Mouse (Mus musculus) kidney, adult 2 months (tissue): ENCODE data around the gene 1700023F06Rik. TPM values are rescaled to one million over a fixed set of nuclear protein-coding genes. Genes with fewer than 3 reads are reported as not detected.

ENCODE experiments used
- DNase-seq: peaks from one replicate; pipeline ENCODE4 v3.0.0; 2021
- H3K27ac ChIP-seq: fragments of 200-500 bp; 2 replicates; pipeline ENCODE4 v1.5.1; 2012; ENCODE audit warnings: low read depth, low read length, control low read depth, inconsistent platforms; ENCODE audit not compliant: insufficient read depth
- H3K27me3 ChIP-seq: fragments of 200-500 bp; replicated peaks from 2 replicates; pipeline ENCODE4 v1.6.1; 2012; ENCODE audit warnings: mild to moderate bottlenecking, moderate library complexity, low read length, inconsistent platforms; ENCODE audit not compliant: control insufficient read depth, insufficient read depth
- H3K36me3 ChIP-seq: fragments of 200-500 bp; 2 replicates; pipeline ENCODE4 v1.6.1; 2012; ENCODE audit warnings: mild to moderate bottlenecking, moderate library complexity, low read length, inconsistent platforms; ENCODE audit not compliant: control insufficient read depth, insufficient read depth
- H3K4me1 ChIP-seq: fragments of 200-500 bp; 2 replicates; pipeline ENCODE4 v1.6.1; 2011; ENCODE audit warnings: low read length; ENCODE audit not compliant: control insufficient read depth, insufficient read depth
- H3K4me3 ChIP-seq: fragments of 200-500 bp; 2 replicates; pipeline ENCODE4 v1.5.1; 2011; ENCODE audit warnings: mild to moderate bottlenecking, low read depth, low read length, control low read depth; ENCODE audit not compliant: insufficient read depth
- CTCF ChIP-seq: fragments of 200-500 bp; conservative IDR thresholded peaks from 2 replicates; pipeline ENCODE4 v1.5.1; 2011; ENCODE audit warnings: low read depth, mild to moderate bottlenecking, control low read depth, low read length, moderate library complexity, mixed read lengths; ENCODE audit not compliant: insufficient read depth, insufficient read length
- POLR2A ChIP-seq: fragments of 200-500 bp; IDR thresholded peaks from one replicate; pipeline ENCODE4 v1.6.1; 2011; ENCODE audit warnings: low read depth, low read length, control low read depth
- WGBS: fragments of 180-500 bp; shearing (Covaris S2); methylation state at CpG from one replicate; pipeline ENCODE4 v1.1.7; 2018; 5-methylcytosine and 5-hydroxymethylcytosine counted together
- polyA plus RNA-seq: library from polyadenylated mRNA; depleted of rRNA; stranded (reverse); fragments of >200 nt; gene quantifications from 2 replicates; pipeline ENCODE4 v1.2.3, GENCODE M21; 2012

Gene 1700023F06Rik
- polyA plus RNA-seq, 1 experiment = 0.09 TPM

DNA sequence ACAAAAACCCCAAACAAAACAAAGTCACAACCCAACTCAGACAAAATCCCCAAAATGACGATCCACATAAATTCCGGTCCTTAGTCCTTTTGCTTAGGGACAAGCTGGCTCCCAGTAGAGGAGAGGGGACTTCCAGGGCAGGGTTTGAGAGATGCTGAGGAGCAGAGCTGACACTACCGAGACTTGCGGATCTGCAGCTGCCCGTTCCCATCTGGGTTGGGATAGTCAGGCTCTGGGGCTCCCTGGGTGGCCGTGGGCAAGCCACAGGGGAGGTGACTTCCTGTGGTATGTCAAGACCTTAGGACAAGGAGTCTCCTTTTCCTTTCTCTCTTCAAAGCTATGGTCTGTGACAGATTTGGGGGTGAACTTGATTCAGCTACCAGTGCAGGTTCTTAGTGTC, 28.1 kb upstream of the 1700023F06Rik start:
- Histone ChIP-seq H3K36me3 (peaks cover 2% of the 10 kb centered on the region; the same call in 1 of the 2 replicates), H3K4me3 (no peak overlapping the region), H3K4me1 (peaks cover 7% of the 10 kb centered on the region; the same call in 1 of the 2 replicates), H3K27ac (peak overlapping the region; percentile 22; the same call in 1 of the 2 replicates), H3K27me3 (no peaks in the 10 kb centered on the region)
- TF ChIP-seq POLR2A (no peak), CTCF (no peak)
- DNase-seq = no peak
- WGBS = 75% methylated on average over 6 of the region's 6 CpGs

DNA sequence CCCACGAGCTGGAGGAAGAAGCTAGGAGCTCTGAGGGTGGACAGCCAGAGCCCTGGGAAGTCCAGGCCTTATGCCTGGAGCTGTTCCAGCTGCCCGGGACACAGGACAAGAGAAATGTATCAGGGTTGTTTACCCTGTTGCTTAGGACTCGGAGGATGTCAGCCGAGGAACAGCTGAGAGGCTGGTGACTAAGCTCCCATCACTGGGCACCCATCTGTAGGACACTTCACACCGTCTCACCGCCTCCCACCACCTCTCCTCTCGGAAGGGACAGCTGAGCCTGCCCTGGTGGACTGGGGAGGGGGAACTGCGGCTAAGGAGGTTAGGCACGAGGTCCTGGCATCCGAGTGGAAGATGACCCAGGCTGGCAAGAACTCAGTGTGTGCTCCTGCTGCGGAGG, 27.3 kb upstream of the 1700023F06Rik start:
- H3K27me3 ChIP-seq = no peaks in the 10 kb centered on the region
- no peak overlapping the region for H3K4me3 ChIP-seq
- no peak for DNase-seq
- 74% methylated on average over 11 of the region's 11 CpGs for WGBS
- H3K4me1 ChIP-seq = peaks cover 3% of the 10 kb centered on the region; the same call in 1 of the 2 replicates
- H3K27ac ChIP-seq = no peak overlapping the region
- peaks cover 2% of the 10 kb centered on the region; the same call in 1 of the 2 replicates for H3K36me3 ChIP-seq
- TF ChIP-seq POLR2A = no peak
- TF ChIP-seq CTCF = no peak

DNA sequence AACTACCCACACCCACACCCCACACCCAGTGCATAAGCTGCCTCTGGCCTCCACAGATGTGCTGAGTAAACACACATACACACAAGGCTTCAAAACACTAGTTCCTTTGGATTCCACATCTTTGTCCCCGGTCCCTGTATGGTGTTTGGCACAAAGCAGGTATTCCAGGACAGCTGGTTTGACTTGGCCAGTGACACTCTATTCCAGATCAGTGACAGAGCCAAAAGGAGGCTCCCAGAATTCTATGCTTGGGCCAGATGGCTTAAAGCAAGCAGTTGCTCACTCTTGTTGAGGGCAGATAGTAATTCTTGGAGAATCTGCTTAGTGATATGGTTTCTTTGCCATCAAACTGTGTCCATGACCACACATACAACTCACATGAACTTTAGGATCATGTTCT, 26.1 kb upstream of the 1700023F06Rik start:
- Histone ChIP-seq H3K4me1 (no peaks in the 10 kb centered on the region), H3K36me3 (peaks cover 2% of the 10 kb centered on the region; the same call in 1 of the 2 replicates), H3K27me3 (no peaks in the 10 kb centered on the region), H3K4me3 (no peak overlapping the region), H3K27ac (no peak overlapping the region)
- 94% methylated on average over 1 of the region's 1 CpGs for WGBS
- no peak for DNase-seq
- TF ChIP-seq CTCF (no peak), POLR2A (no peak)

DNA sequence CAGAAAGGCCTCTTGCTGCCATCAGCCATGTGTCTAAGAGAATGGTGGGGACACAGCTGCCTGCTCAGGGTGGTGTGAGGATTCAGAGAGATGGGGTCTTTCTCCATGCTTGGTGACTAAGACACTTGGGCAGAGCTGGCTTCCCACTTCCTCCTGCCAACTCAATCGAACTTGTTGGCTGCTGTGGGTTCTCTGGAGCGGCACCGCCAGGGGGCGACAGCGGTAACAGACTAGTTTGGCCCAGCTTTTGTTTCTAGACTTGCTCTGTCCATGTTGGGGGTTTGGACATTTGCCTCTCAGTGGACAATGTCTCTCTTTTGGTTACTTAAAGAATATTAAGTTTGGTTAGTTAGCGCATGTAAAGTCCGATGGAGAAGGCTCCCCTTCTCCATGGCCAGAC, 24.6 kb upstream of the 1700023F06Rik start:
- Histone ChIP-seq H3K36me3 (no peaks in the 10 kb centered on the region; the same call in 1 of the 2 replicates), H3K27ac (no peak overlapping the region), H3K4me1 (no peaks in the 10 kb centered on the region), H3K27me3 (no peaks in the 10 kb centered on the region), H3K4me3 (no peak overlapping the region)
- peak; percentile 90 for DNase-seq
- WGBS = 25% methylated on average over 7 of the region's 7 CpGs
- TF ChIP-seq POLR2A = no peak
- peak; percentile 87 for TF ChIP-seq CTCF

DNA sequence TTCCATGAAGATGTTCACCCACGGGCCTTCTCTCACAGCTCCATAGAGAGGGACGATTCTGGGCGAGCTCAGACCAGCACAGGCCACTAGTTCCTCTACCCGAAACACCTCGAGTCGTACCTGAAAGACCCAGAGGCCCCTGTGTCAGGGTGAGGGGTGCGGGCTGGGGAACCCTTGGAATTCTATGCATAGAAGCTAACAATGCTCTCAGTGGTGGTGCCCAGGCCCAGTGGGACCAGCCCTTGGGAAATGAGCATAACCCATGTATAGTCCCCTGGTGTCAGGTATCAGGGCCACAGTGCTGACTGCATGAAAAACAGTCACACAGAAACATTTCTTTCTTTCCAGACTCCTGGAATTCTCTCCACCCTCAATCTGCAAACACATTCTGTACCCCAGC, 23.0 kb upstream of the 1700023F06Rik start:
- no peak for TF ChIP-seq CTCF
- no peak for TF ChIP-seq POLR2A

GRCm38 (mm10) chr11:103230626-103231025, 22.3 kb upstream of the 1700023F06Rik start:
- no peaks in the 10 kb centered on the region; the same call in none of the 2 replicates for H3K36me3 ChIP-seq
- no peaks in the 10 kb centered on the region for H3K4me1 ChIP-seq
- WGBS = 83% methylated on average over 19 of the region's 19 CpGs
- no peak overlapping the region for H3K27ac ChIP-seq
- H3K4me3 ChIP-seq = no peak overlapping the region
- DNase-seq = no peak
- H3K27me3 ChIP-seq = no peaks in the 10 kb centered on the region
- TF ChIP-seq CTCF = no peak
- TF ChIP-seq POLR2A = no peak

More for the DNA sequence above, 23.0 kb upstream of the 1700023F06Rik start:
- Histone ChIP-seq H3K4me3 (no peak overlapping the region), H3K27me3 (no peaks in the 10 kb centered on the region), H3K36me3 (no peaks in the 10 kb centered on the region; the same call in none of the 2 replicates), H3K27ac (no peak overlapping the region), H3K4me1 (no peaks in the 10 kb centered on the region)
- no peak for DNase-seq
- 95% methylated on average over 7 of the region's 7 CpGs for WGBS

DNA sequence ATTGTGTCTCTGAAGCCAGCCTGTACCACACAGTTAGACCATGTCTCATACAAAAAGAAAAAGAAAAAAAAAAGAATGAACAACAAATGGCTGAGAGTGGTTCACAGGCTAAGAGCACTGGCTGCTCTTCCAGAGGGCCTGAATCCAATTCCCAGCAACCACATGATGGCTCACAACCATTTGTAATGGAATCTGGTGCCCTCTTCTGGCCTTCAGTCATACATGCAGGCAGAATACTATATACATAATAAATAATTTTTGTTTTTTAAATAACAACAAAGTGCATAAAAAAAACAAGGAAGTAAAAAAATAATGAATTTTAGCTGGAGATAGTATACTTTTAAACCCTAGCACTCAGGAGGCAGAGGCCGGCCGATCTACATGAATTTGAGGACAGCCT, 21.2 kb upstream of the 1700023F06Rik start:
- TF ChIP-seq POLR2A (no peak), CTCF (0 out of 2 replicates have a peak, but pooled peaks have one; percentile 2)
- DNase-seq = no peak
- H3K27me3 ChIP-seq = no peaks in the 10 kb centered on the region
- no peak overlapping the region for H3K4me3 ChIP-seq
- H3K4me1 ChIP-seq = no peaks in the 10 kb centered on the region
- 95% methylated on average over 2 of the region's 2 CpGs for whole genome bisulfite sequencing
- H3K36me3 ChIP-seq = no peaks in the 10 kb centered on the region; the same call in none of the 2 replicates
- no peak overlapping the region for H3K27ac ChIP-seq
